Mouse (Mus musculus): ENCODE data around the gene Bcl2l2. TPM values are rescaled to one million over a fixed set of nuclear protein-coding genes. Genes with fewer than 3 reads are reported as not detected.

Gene Bcl2l2
- polyA plus RNA-seq, 1 experiment from 2014 or later, result 3.7 TPM

DNA sequence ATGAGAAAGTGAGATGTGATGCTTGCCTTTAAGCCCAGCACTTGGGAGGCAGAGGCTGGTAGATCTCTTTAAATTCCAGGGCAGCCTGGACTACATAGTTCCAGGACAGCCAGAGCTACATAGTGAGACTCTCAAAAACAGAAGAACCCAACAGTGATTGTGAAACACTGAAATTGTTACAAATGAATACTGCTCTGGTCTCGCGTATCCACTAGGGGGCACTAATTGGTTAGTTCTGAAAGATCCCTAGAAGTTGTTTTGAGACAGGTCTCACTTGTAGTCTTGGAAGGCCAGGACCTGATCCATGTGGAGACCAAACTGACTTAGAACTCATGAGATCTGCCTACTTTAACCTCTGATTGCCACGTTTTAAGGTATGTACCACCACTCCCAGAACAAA, 17.2 kb downstream of the Bcl2l2 start:
- no peak overlapping the region for H3K4me3 ChIP-seq
- H3K4me1 ChIP-seq, result peaks cover 18% of the 10 kb centered on the region
- no peak overlapping the region for H3K27ac ChIP-seq
- no peak overlapping the region for H3K4me2 ChIP-seq (replicated peaks)
- H3K36me3 ChIP-seq, result peaks cover 36% of the 10 kb centered on the region
- H3K9ac ChIP-seq, result no peak overlapping the region
- no peaks in the 10 kb centered on the region for H3K27me3 ChIP-seq
- WGBS, result 0% methylated on average over 3 of the region's 3 CpGs
- no peaks in the 10 kb centered on the region for H3K9me3 ChIP-seq (replicated peaks)
- ATAC-seq (ENCODE audit: low FRiP score), result peak; percentile 59

DNA sequence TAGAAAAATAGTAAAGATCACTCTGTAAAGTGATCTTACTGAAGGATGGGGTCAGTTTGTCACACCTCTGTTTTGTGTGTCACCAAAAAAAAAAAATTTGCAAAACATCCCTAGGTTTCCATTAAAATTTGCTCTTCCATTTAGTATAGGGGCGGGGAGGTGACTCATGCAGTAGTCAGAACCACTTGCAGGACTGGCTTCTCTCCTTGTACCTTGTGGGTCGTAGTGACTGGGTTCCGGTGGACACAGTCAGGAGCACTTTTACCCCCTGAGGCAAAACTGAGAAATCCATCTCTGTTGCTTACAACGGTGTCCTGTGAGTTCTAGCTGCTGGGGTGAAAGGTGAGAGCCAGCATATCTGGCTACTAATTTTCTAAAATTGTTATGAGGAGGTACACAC, 20.5 kb downstream of the Bcl2l2 start:
- no peak overlapping the region for H3K4me3 ChIP-seq
- H3K9ac ChIP-seq, result no peak overlapping the region
- H3K27ac ChIP-seq, result no peak overlapping the region
- no peak overlapping the region for H3K4me2 ChIP-seq (replicated peaks)
- H3K36me3 ChIP-seq, result peaks cover 38% of the 10 kb centered on the region
- no peak for ATAC-seq (ENCODE audit: low FRiP score)
- H3K27me3 ChIP-seq, result no peaks in the 10 kb centered on the region
- WGBS, result 87% methylated on average over 4 of the region's 4 CpGs
- peaks cover 6% of the 10 kb centered on the region; the same call in 1 of the 2 replicates for H3K4me1 ChIP-seq
- H3K9me3 ChIP-seq (replicated peaks), result no peaks in the 10 kb centered on the region

- no peak overlapping the region for H3K4me2 ChIP-seq (replicated peaks)
- ATAC-seq (ENCODE audit: low FRiP score), result no peak
- 79% methylated on average over 7 of the region's 7 CpGs for WGBS
- no peak overlapping the region for H3K9ac ChIP-seq
- no peak overlapping the region for H3K4me3 ChIP-seq
- peaks cover 53% of the 10 kb centered on the region for H3K36me3 ChIP-seq
- H3K27ac ChIP-seq, result no peak overlapping the region
- H3K4me1 ChIP-seq, result peaks cover 35% of the 10 kb centered on the region
- H3K27me3 ChIP-seq, result no peaks in the 10 kb centered on the region
- no peaks in the 10 kb centered on the region for H3K9me3 ChIP-seq (replicated peaks)
These were observed 25.5 kb downstream of the Bcl2l2 start for GRCm38 (mm10) chr14:54908682-54909081.

DNA sequence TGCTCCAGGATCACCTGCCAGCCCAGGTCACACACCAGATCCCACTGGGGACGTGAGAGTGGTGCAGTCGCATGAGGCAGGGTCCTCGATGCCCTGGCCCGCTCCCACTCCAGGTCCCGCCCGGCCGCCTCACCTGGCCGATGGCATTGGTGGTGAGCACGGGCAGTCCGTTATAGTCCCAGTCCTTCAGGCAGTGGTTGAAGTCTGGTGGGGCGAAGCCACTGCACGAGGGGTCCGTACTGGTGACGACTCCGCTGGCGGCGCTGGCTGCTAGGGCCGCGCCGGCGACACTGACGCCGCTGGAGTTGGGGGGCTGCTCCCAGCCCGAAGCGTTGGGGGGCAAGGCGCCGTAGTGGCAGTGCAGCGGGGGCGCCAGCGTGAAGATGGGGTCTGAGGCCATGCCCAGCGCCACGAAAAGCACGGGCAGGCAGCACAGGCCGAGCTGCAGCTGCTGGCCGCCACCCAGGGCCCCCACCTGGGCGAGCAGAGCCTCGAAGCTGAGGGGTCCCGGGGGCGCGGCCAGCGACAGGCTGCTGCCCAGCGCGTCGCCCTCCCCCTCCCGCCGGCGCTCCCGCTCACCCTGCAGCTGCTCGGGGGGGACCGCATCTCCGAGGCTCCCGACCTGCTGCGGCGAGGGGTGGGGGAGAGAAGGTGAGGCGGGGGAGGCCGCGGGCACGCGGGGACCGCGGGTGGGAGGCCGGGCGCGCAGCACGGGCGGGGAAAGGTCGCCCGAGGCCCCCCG, 29.1 kb downstream of the Bcl2l2 start:
- Histone ChIP-seq H3K27me3 (no peaks in the 10 kb centered on the region), H3K36me3 (peaks cover 48% of the 10 kb centered on the region), H3K9me3 (replicated peaks) (no peaks in the 10 kb centered on the region), H3K4me2 (replicated peaks) (peak overlapping the region; percentile 99), H3K4me1 (peaks cover 37% of the 10 kb centered on the region), H3K4me3 (peak overlapping the region; percentile 76), H3K27ac (peak overlapping the region; percentile 92), H3K9ac (peak overlapping the region; percentile 99)
- WGBS, result 2% methylated on average over 59 of the region's 69 CpGs
- peak; percentile 75 for ATAC-seq (ENCODE audit: low FRiP score)

GRCm38 (mm10) chr14:54912886-54913285, 29.7 kb downstream of the Bcl2l2 start, which contains the start of gene Slc22a17:
TSS of gene Slc22a17 (minus strand) at chr14:54913132.
- H3K4me1 ChIP-seq, result peaks cover 37% of the 10 kb centered on the region
- H3K27ac ChIP-seq, result peak within 1 kb of the TSS; percentile 92

DNA sequence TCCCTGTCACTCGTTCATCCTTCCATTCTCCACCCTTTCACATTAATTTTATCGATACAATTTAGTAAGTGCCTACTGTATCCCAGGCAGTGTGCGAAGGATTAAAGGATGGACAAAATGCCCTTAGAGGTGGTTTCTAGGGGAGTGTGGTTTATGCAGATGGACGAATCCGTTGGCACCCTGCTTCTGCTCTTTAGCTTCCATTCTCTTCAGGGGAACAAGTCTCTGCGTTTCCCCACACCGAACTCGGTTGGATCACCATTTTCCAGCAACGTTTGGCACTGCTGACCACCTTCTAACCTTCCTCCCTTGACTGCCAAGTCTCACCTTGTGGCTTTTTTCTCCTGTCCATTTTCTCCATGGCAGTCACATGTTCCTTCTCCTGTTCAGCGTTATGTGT, 30.2 kb downstream of the Bcl2l2 start:
- 15% methylated on average over 10 of the region's 10 CpGs for WGBS
- Histone ChIP-seq H3K27me3 (no peaks in the 10 kb centered on the region), H3K27ac (peak overlapping the region; percentile 92), H3K4me2 (replicated peaks) (peak overlapping the region; percentile 99), H3K4me3 (peak overlapping the region; percentile 76), H3K36me3 (peaks cover 40% of the 10 kb centered on the region), H3K9ac (peak overlapping the region; percentile 99), H3K9me3 (replicated peaks) (no peaks in the 10 kb centered on the region), H3K4me1 (peaks cover 34% of the 10 kb centered on the region)
- no peak; the same call in 1 of the 2 replicates for ATAC-seq (ENCODE audit: low FRiP score)

More at GRCm38 (mm10) chr14:54912886-54913285, 29.7 kb downstream of the Bcl2l2 start, which contains the start of gene Slc22a17:
- peak; percentile 95 for ATAC-seq (ENCODE audit: low FRiP score)
- Histone ChIP-seq H3K4me3 (peak within 1 kb of the TSS; percentile 76), H3K36me3 (peaks cover 44% of the 10 kb centered on the region), H3K9ac (peak within 1 kb of the TSS; percentile 99), H3K4me2 (replicated peaks) (peak within 1 kb of the TSS; percentile 99), H3K9me3 (replicated peaks) (no peaks in the 10 kb centered on the region), H3K27me3 (no peaks in the 10 kb centered on the region)
- WGBS, result under 1% methylated on average over 28 of the region's 28 CpGs

DNA sequence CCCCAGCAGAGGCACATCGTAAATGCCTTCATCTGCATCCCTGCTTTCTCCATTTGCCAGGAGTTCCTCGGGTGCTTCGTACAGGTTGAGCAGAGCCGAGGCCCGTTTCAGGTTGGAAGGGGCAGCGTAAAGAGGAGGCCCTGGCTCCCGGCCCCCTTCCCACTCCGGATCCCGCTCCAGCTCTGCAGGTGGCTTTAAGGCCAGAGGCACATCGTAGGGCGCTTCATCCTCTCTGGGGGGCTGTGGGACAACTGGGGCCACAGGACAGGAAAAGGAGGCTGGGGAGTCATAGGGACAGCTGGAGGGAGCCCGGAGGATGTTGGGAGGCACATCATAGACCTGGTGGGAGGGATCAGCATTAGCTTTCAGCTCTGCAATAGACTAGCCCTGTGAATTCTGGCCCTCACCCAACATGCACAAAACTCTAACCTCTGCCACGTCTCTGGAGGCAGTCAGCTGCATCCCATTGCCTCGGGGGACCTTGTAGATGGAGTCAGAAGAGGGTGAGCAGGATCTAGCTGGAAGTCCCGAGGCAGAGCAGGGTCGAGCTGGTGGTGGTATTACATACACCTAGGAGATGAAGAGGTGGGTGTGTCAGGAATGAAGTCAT, 37.0 kb downstream of the Bcl2l2 start:
- peaks cover 16% of the 10 kb centered on the region for H3K9me3 ChIP-seq (replicated peaks)
- peaks cover 54% of the 10 kb centered on the region for H3K36me3 ChIP-seq
- 92% methylated on average over 16 of the region's 16 CpGs for WGBS
- no peak overlapping the region for H3K4me3 ChIP-seq
- H3K4me2 ChIP-seq (replicated peaks), result no peak overlapping the region
- H3K9ac ChIP-seq, result no peak overlapping the region
- no peak for ATAC-seq (ENCODE audit: low FRiP score)
- no peak overlapping the region for H3K27ac ChIP-seq
- peaks cover 17% of the 10 kb centered on the region for H3K4me1 ChIP-seq
- no peaks in the 10 kb centered on the region for H3K27me3 ChIP-seq

DNA sequence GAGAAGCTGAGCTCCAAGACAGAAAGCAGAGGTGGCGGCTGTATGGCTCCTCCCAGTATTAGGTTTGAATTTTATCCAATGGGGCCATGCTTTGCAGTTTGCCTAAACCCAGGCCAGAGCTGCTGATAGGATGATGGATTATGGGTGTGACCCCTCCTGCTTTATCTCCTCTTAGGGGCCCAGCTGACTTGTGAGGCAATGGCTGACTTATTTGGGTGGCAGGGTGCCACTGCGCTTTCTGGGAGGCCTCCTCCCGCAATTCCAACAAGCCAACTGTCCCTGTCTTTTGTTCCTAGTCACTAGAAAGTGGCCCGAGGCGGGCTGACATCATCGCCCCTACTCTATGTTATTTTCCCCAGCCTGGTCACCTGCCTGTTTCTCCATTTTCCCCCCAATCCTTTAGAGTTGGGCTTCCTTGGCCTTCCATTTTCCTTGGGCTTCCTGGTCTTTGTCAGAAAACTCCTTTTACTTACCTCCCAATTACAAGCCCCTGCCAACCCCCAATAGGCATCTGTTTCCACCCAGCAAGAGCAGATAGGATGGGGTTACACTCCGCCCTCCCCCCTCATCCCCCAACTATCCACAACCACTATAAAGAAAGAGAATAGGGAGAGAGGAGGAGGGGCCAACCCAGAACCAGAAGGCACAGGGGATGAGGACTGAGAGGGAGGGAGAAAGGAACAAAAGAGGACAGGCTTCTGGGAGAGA, 41.6 kb downstream of the Bcl2l2 start:
- peaks cover 26% of the 10 kb centered on the region for H3K36me3 ChIP-seq
- H3K27ac ChIP-seq, result peak overlapping the region; percentile 95
- peaks cover 16% of the 10 kb centered on the region for H3K9me3 ChIP-seq (replicated peaks)
- peak overlapping the region; percentile 55 for H3K4me3 ChIP-seq
- H3K4me1 ChIP-seq, result peaks cover 39% of the 10 kb centered on the region
- H3K9ac ChIP-seq, result peak overlapping the region; percentile 78
- WGBS, result 7% methylated on average over 7 of the region's 7 CpGs
- ATAC-seq (ENCODE audit: low FRiP score), result peak; percentile 55
- H3K27me3 ChIP-seq, result no peaks in the 10 kb centered on the region; the same call in 1 of the 2 replicates
- peak overlapping the region; percentile 91 for H3K4me2 ChIP-seq (replicated peaks)

GRCm38 (mm10) chr14:54925349-54926342, 42.5 kb downstream of the Bcl2l2 start, which contains the start of gene Efs:
TSS of gene Efs (minus strand) at chr14:54926126.
- Histone ChIP-seq H3K27ac (peak within 1 kb of the TSS; percentile 95), H3K4me1 (peaks cover 45% of the 10 kb centered on the region), H3K4me3 (peak within 1 kb of the TSS; percentile 55), H3K27me3 (no peaks in the 10 kb centered on the region; the same call in 1 of the 2 replicates), H3K9ac (peak within 1 kb of the TSS; percentile 78), H3K4me2 (replicated peaks) (peak within 1 kb of the TSS; percentile 91), H3K9me3 (replicated peaks) (peaks cover 16% of the 10 kb centered on the region), H3K36me3 (peaks cover 17% of the 10 kb centered on the region)
- WGBS, result 1% methylated on average over 57 of the region's 57 CpGs
- peak; percentile 51 for ATAC-seq (ENCODE audit: low FRiP score)

GRCm38 (mm10) chr14:54926401-54927158, 43.4 kb downstream of the Bcl2l2 start:
- peaks cover 45% of the 10 kb centered on the region for H3K4me1 ChIP-seq
- peaks cover 8% of the 10 kb centered on the region for H3K36me3 ChIP-seq
- ATAC-seq (ENCODE audit: low FRiP score), result peak; percentile 72
- peak overlapping the region; percentile 78 for H3K9ac ChIP-seq
- H3K27ac ChIP-seq, result peak overlapping the region; percentile 95
- peak overlapping the region; percentile 55 for H3K4me3 ChIP-seq
- H3K27me3 ChIP-seq, result no peaks in the 10 kb centered on the region; the same call in 1 of the 2 replicates
- WGBS, result under 1% methylated on average over 39 of the region's 58 CpGs
- H3K9me3 ChIP-seq (replicated peaks), result peaks cover 6% of the 10 kb centered on the region
- H3K4me2 ChIP-seq (replicated peaks), result peak overlapping the region; percentile 91

All from hindbrain, embryonic 12.5 days (tissue).